ENCODE assay signal across 9 mouse cellular contexts in genomic region chr6:115996171-115996851, GRCm38 (mm10). TPM values are rescaled to one million over a fixed set of nuclear protein-coding genes. Genes with fewer than 3 reads are reported as not detected.
DNase-seq lines count a peak whose midpoint lies in the region; ATAC-seq lines count a peak whose summit lies in the region.
"Had no signal": no experiment of that assay in that cellular context is flagged by ENCODE, and none has a peak within 500 bp of the region (broad histone marks: within the 10 kb centered on the region; RNA-seq: fewer than 3 reads in every experiment).

No protein-coding gene starts in this region.

- H3K4me2 ChIP-seq in midbrain, embryonic 16.5 days (ENCODE audit: low read length) = no peak overlapping the region
- H3K4me2 ChIP-seq in heart, embryonic 15.5 days = peak overlapping the region; percentile 83
- no peak overlapping the region for H3K4me2 ChIP-seq in limb, embryonic 11.5 days (ENCODE audit: low read depth, severe bottlenecking)
- 0 out of 2 replicates have a peak overlapping the region, but pooled peaks have one; percentile 90 for H3K4me2 ChIP-seq in neural tube, embryonic 15.5 days

- no peak overlapping the region for H3K9ac ChIP-seq in midbrain, embryonic 16.5 days (ENCODE audit: low read depth, low read length)
- H3K9ac ChIP-seq in heart, embryonic 15.5 days = no peak overlapping the region
- 0 out of 2 replicates have a peak overlapping the region, but pooled peaks have one; percentile 4 for H3K9ac ChIP-seq in limb, embryonic 11.5 days (ENCODE audit: low read length)
- no peak overlapping the region for H3K9ac ChIP-seq in neural tube, embryonic 15.5 days (replicated peaks)

- no peak for DNase-seq in midbrain, embryonic 10.5 days (ENCODE audit: low spot score)
- peak; percentile 83 for DNase-seq in adrenal gland, postnatal 14 days
- DNase-seq in limb, embryonic 11.5 days (ENCODE audit: low spot score) = no peak
- DNase-seq in ovary, postnatal 36 days (ENCODE audit: low spot score) = no peak
- DNase-seq in spleen, postnatal 14 days (ENCODE audit: low spot score in 2 of 2) = no peak

- no peak for ATAC-seq in midbrain, embryonic 16.5 days
- peak; percentile 25 for ATAC-seq in heart, embryonic 15.5 days (replicated peaks; ENCODE audit: insufficient number of reproducible peaks, insufficient read depth, low FRiP score, low read depth)
- ATAC-seq in limb, embryonic 11.5 days (ENCODE audit: insufficient number of reproducible peaks, low FRiP score, low TSS enrichment, low read depth) = no peak
- ATAC-seq in neural tube, embryonic 15.5 days (ENCODE audit: low FRiP score) = 0 out of 2 replicates have a peak, but pooled peaks have one; percentile 8

- WGBS in midbrain, embryonic 10.5 days = 45% methylated on average over 6 of the region's 6 CpGs
- WGBS in midbrain, embryonic 16.5 days = 34% methylated on average over 6 of the region's 6 CpGs
- 40% methylated on average over 6 of the region's 6 CpGs for WGBS in heart, embryonic 15.5 days
- WGBS in limb, embryonic 11.5 days = 22% methylated on average over 6 of the region's 6 CpGs
- WGBS in neural tube, embryonic 15.5 days = 27% methylated on average over 6 of the region's 6 CpGs

- H3K4me1 ChIP-seq in midbrain, embryonic 10.5 days = peaks cover 66% of the 10 kb centered on the region
- peaks cover 14% of the 10 kb centered on the region for H3K4me1 ChIP-seq in midbrain, embryonic 16.5 days (ENCODE audit: control insufficient read depth, insufficient read depth, low read length)
- peaks cover 67% of the 10 kb centered on the region for H3K4me1 ChIP-seq in heart, embryonic 15.5 days (replicated peaks)
- peaks cover 31% of the 10 kb centered on the region for H3K4me1 ChIP-seq in limb, embryonic 11.5 days (ENCODE audit: control insufficient read depth, insufficient read depth, low read length)
- H3K4me1 ChIP-seq in neural tube, embryonic 15.5 days = peaks cover 31% of the 10 kb centered on the region

- H3K4me3 ChIP-seq in midbrain, embryonic 10.5 days = 0 out of 2 replicates have a peak overlapping the region, but pooled peaks have one; percentile 63
- H3K4me3 ChIP-seq in midbrain, embryonic 16.5 days (ENCODE audit: low read depth, low read length) = no peak overlapping the region
- 0 out of 2 replicates have a peak overlapping the region, but pooled peaks have one; percentile 64 for H3K4me3 ChIP-seq in heart, embryonic 15.5 days
- no peak overlapping the region for H3K4me3 ChIP-seq in limb, embryonic 11.5 days (ENCODE audit: low read depth, low read length)
- H3K4me3 ChIP-seq in neural tube, embryonic 15.5 days (replicated peaks) = no peak overlapping the region

- peaks cover 63% of the 10 kb centered on the region for H3K27me3 ChIP-seq in midbrain, embryonic 10.5 days (ENCODE audit: low read depth, poor library complexity, severe bottlenecking)
- peaks cover 37% of the 10 kb centered on the region for H3K27me3 ChIP-seq in midbrain, embryonic 16.5 days (ENCODE audit: control insufficient read depth, insufficient read depth, low read depth, low read length)
- peaks cover 31% of the 10 kb centered on the region for H3K27me3 ChIP-seq in heart, embryonic 15.5 days
- H3K27me3 ChIP-seq in limb, embryonic 11.5 days (ENCODE audit: control insufficient read depth, insufficient read depth, low read length) = peaks cover 22% of the 10 kb centered on the region
- H3K27me3 ChIP-seq in neural tube, embryonic 15.5 days (replicated peaks) = peaks cover 41% of the 10 kb centered on the region

- 0 out of 2 replicates have a peak overlapping the region, but pooled peaks have one; percentile 52 for H3K27ac ChIP-seq in midbrain, embryonic 10.5 days (replicated peaks)
- no peak overlapping the region for H3K27ac ChIP-seq in midbrain, embryonic 16.5 days (ENCODE audit: low read length)
- peak overlapping the region; percentile 86 for H3K27ac ChIP-seq in heart, embryonic 15.5 days
- no peak overlapping the region for H3K27ac ChIP-seq in limb, embryonic 11.5 days (replicated peaks; ENCODE audit: low read depth, low read length)
- H3K27ac ChIP-seq in neural tube, embryonic 15.5 days (replicated peaks) = peak overlapping the region; percentile 58; the same call in 1 of the 2 replicates

- no peaks in the 10 kb centered on the region for H3K36me3 ChIP-seq in midbrain, embryonic 10.5 days
- no peaks in the 10 kb centered on the region for H3K36me3 ChIP-seq in midbrain, embryonic 16.5 days (ENCODE audit: control insufficient read depth, insufficient read depth, low read length)
- no peaks in the 10 kb centered on the region for H3K36me3 ChIP-seq in heart, embryonic 15.5 days
- H3K36me3 ChIP-seq in limb, embryonic 11.5 days (ENCODE audit: control insufficient read depth, insufficient read depth, low read length) = no peaks in the 10 kb centered on the region
- H3K36me3 ChIP-seq in neural tube, embryonic 15.5 days = no peaks in the 10 kb centered on the region

- H3K9me3 ChIP-seq in midbrain, embryonic 10.5 days (replicated peaks) = no peaks in the 10 kb centered on the region
- no peaks in the 10 kb centered on the region for H3K9me3 ChIP-seq in midbrain, embryonic 16.5 days (replicated peaks; ENCODE audit: control insufficient read depth, low read length, poor library complexity, severe bottlenecking)
- H3K9me3 ChIP-seq in heart, embryonic 15.5 days (replicated peaks) = peaks cover 8% of the 10 kb centered on the region; the same call in 1 of the 2 replicates
- no peaks in the 10 kb centered on the region for H3K9me3 ChIP-seq in limb, embryonic 11.5 days (ENCODE audit: control insufficient read depth, low read length)
- H3K9me3 ChIP-seq in neural tube, embryonic 15.5 days (replicated peaks) = no peaks in the 10 kb centered on the region

RNA-seq across cellular contexts. Expression of gene Plxnd1, which starts 1.5 kb away (rescaled TPM):
- 18.1 and 18.9 TPM in 2 replicates for polyA plus RNA-seq in midbrain, embryonic 10.5 days (2016; fragmentation: Nextera tagmentation; extraction: Ambion mirVana)
- polyA plus RNA-seq in midbrain, embryonic 16.5 days (2015; fragmentation: Nextera tagmentation; extraction: Ambion mirVana) = 7.5 and 7.7 TPM in 2 replicates
- 154 and 173 TPM in 2 replicates for total RNA-seq in adrenal gland, postnatal 14 days (2021)
- polyA plus RNA-seq in heart, embryonic 15.5 days (2015; fragmentation: Nextera tagmentation; extraction: Ambion mirVana) = 38.6 and 53.4 TPM in 2 replicates
- polyA plus RNA-seq in limb, embryonic 11.5 days (2014; fragmentation: Nextera tagmentation; extraction: Ambion mirVana) = 19.6 and 26.5 TPM in 2 replicates
- 8.8 and 9.8 TPM in 2 replicates for polyA plus RNA-seq in neural tube, embryonic 15.5 days (2015; fragmentation: Nextera tagmentation; extraction: Ambion mirVana)

RNA-seq across cellular contexts. Expression of gene H1foo, which starts 51.6 kb away (rescaled TPM):
- not detected in 2 replicates for polyA plus RNA-seq in midbrain, embryonic 10.5 days (2016; fragmentation: Nextera tagmentation; extraction: Ambion mirVana)
- polyA plus RNA-seq in midbrain, embryonic 16.5 days (2015; fragmentation: Nextera tagmentation; extraction: Ambion mirVana) = not detected in 2 replicates
- total RNA-seq in adrenal gland, postnatal 14 days (2021) = not detected in 2 replicates
- not detected in 2 replicates for polyA plus RNA-seq in heart, embryonic 15.5 days (2015; fragmentation: Nextera tagmentation; extraction: Ambion mirVana)
- not detected in 2 replicates for polyA plus RNA-seq in limb, embryonic 11.5 days (2014; fragmentation: Nextera tagmentation; extraction: Ambion mirVana)
- not detected in 2 replicates for polyA plus RNA-seq in neural tube, embryonic 15.5 days (2015; fragmentation: Nextera tagmentation; extraction: Ambion mirVana)
- total RNA-seq: neutrophil, adult 5-6 weeks had no signal

Comparison
In these comparisons a context has a peak if more than half of its experiments do, and no peak if none do; other contexts are left out.
1. H3K27ac ChIP-seq: peak in midbrain, embryonic 10.5 days (single experiment), heart, embryonic 15.5 days (single experiment) and neural tube, embryonic 15.5 days (single experiment); none in midbrain, embryonic 16.5 days (single experiment) and limb, embryonic 11.5 days (single experiment).
2. H3K4me3 ChIP-seq: peak in midbrain, embryonic 10.5 days (single experiment) and heart, embryonic 15.5 days (single experiment); none in midbrain, embryonic 16.5 days (single experiment), limb, embryonic 11.5 days (single experiment) and neural tube, embryonic 15.5 days (single experiment).
3. ATAC-seq: peak in heart, embryonic 15.5 days (single experiment) and neural tube, embryonic 15.5 days (single experiment); none in midbrain, embryonic 16.5 days (single experiment) and limb, embryonic 11.5 days (single experiment).
4. H3K4me2 ChIP-seq: peak in heart, embryonic 15.5 days (single experiment) and neural tube, embryonic 15.5 days (single experiment); none in midbrain, embryonic 16.5 days (single experiment) and limb, embryonic 11.5 days (single experiment).